Mouse (Mus musculus) testis, postnatal 10 days (tissue): Measurements from ENCODE around the gene Rin3.

Source experiments
- DNase-seq: peaks from one replicate; pipeline ENCODE4 v3.0.0; 2021; ENCODE audit warnings: low spot score

The Rin3 gene

GRCm38 (mm10) chr12:102370931-102371500 is 88.2 kb downstream of the Rin3 start:
- no peak for DNase-seq

- DNase-seq: no peak
Measured at GRCm38 (mm10) chr12:102372322-102372721, 89.5 kb downstream of the Rin3 start.

GRCm38 (mm10) chr12:102382180-102382579 is 99.3 kb downstream of the Rin3 start:
- DNase-seq: no peak

- DNase-seq: no peak
Measured at GRCm38 (mm10) chr12:102383288-102383687, 100.4 kb downstream of the Rin3 start.

GRCm38 (mm10) chr12:102384819-102385218 is 102.0 kb downstream of the Rin3 start:
- DNase-seq: peak; percentile 65

GRCm38 (mm10) chr12:102387219-102387917 is 104.5 kb downstream of the Rin3 start:
- DNase-seq: peak; percentile 91

GRCm38 (mm10) chr12:102390042-102390441 is 107.2 kb downstream of the Rin3 start:
- DNase-seq: no peak

- no peak for DNase-seq
Measured at GRCm38 (mm10) chr12:102391109-102391508, 108.3 kb downstream of the Rin3 start.

GRCm38 (mm10) chr12:102391982-102392381 is 109.1 kb downstream of the Rin3 start:
- DNase-seq: peak; percentile 71

- no peak for DNase-seq
Measured at GRCm38 (mm10) chr12:102394496-102394895, 111.6 kb downstream of the Rin3 start.

GRCm38 (mm10) chr12:102395537-102395936 is 112.7 kb downstream of the Rin3 start:
- DNase-seq: no peak

GRCm38 (mm10) chr12:102395998-102396991 is 113.4 kb downstream of the Rin3 start:
- no peak for DNase-seq

- no peak for DNase-seq
Measured at GRCm38 (mm10) chr12:102398588-102398987, 115.7 kb downstream of the Rin3 start.

- no peak for DNase-seq
Measured at GRCm38 (mm10) chr12:102413171-102413570, 130.3 kb downstream of the Rin3 start.

- no peak for DNase-seq
Measured at GRCm38 (mm10) chr12:102414686-102415085, 131.8 kb downstream of the Rin3 start.

GRCm38 (mm10) chr12:102416391-102416837 is 133.6 kb downstream of the Rin3 start:
- DNase-seq: no peak

GRCm38 (mm10) chr12:102416955-102417510 is 134.2 kb downstream of the Rin3 start:
- no peak for DNase-seq

- DNase-seq: no peak
Measured at GRCm38 (mm10) chr12:102417701-102418100, 134.9 kb downstream of the Rin3 start.

GRCm38 (mm10) chr12:102419544-102419943 is 136.7 kb downstream of the Rin3 start:
- no peak for DNase-seq

GRCm38 (mm10) chr12:102420168-102420890 is 137.5 kb downstream of the Rin3 start:
- no peak for DNase-seq

- DNase-seq: no peak
Measured at GRCm38 (mm10) chr12:102422065-102422464, 139.2 kb downstream of the Rin3 start.
